Mouse (Mus musculus): Measurements from ENCODE around the gene Pdxk.

DNA sequence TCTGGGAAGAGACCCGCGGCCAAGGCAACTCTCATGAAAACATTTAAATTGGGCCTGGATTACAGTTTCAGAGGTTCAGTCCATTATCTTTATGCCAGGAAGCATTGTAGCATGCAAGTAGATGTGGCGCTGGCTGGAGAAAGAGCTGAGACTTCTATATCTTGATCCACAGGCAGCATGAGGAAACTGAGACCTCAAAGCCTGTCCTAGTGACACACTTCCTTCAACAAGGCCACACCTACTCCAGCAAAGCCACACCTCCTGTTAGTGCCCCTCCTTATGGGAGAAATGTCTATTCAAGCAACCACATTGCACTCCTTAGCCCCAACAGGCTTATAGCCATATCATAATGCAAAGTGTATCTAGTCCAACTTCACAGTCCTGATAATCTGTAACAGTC, 42.2 kb downstream of the Pdxk start:
- TF ChIP-seq CTCF (IDR thresholded peaks at IDR 0.05; ENCODE audit: low read depth), result no peak
- no peak for TF ChIP-seq EP300 (optimal IDR thresholded peaks at IDR 0.05)
